8 mouse cellular contexts compared by ENCODE assay signal in the genomic region with DNA sequence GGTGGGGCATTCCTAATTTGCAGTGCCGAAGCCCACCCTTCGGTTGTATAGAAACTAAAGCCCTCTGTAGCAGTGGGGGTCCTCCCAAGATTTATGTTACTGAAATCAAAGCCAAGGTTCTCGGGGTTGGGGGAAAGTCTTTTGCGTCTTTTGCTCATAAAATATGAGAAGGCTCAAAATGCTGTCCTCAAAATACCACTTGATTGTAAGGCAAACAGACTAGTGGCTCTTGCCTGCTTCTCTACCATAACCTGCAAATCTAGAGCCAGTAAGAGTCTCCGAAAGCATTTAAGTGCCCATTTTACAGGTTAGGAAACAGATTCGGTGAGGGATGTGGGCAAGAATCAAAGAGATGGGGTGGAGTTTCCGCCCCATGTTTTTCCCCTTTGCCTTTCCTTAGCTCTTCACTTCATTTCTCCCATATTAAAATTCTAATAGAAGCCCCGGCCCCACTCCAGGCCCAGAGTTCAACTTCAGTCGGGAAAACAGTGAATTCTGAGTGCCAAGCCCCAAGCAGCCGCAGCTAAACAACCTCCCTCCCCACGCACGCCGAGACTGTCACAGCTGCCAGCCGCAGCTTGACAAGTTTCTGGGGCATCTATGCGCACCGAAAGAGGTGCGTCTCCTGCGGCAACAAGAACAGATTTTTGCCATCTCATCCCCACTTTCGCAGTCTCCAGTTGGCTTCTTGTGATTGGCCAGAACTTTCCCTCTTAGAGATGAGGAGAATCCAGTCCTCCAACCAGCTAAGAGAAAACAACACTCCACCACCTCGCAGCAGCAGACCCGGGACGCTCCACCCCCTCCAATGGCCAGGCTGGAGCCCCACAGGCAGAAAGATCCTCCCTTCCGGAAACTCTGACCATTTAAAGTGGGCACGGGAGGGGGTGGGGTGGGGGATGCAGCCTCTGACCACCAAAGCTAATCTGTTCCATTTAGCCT. TPM values are rescaled to one million over a fixed set of nuclear protein-coding genes. Genes with fewer than 3 reads are reported as not detected.
A peak's percentile ranks its signal among the peaks of the same experiment; 100 is the strongest.
DNase-seq lines count a peak whose midpoint lies in the region; ATAC-seq lines count a peak whose summit lies in the region.

No protein-coding gene starts in this region.

- peak overlapping the region; percentile 58 for H3K9ac ChIP-seq in forebrain, embryonic 15.5 days (replicated peaks)
- peak overlapping the region; percentile 49; the same call in 1 of the 2 replicates for H3K9ac ChIP-seq in liver, embryonic 13.5 days
- peak overlapping the region; percentile 69 for H3K9ac ChIP-seq in neural tube, embryonic 14.5 days (replicated peaks; ENCODE audit: low read depth, low read length)

- peak overlapping the region; percentile 46 for H3K4me3 ChIP-seq in forebrain, embryonic 15.5 days
- peak overlapping the region; percentile 46 for H3K4me3 ChIP-seq in liver, embryonic 13.5 days (replicated peaks)
- peak overlapping the region; percentile 47 for H3K4me3 ChIP-seq in neural tube, embryonic 14.5 days (ENCODE audit: low read depth, low read length)

- H3K27ac ChIP-seq in forebrain, embryonic 15.5 days (replicated peaks) = 0 out of 2 replicates have a peak overlapping the region, but pooled peaks have one; percentile 2
- peak overlapping the region; percentile 44 for H3K27ac ChIP-seq in liver, embryonic 13.5 days
- peak overlapping the region; percentile 62; the same call in 1 of the 2 replicates for H3K27ac ChIP-seq in neural tube, embryonic 14.5 days (ENCODE audit: low read depth, low read length)

- intact Hi-C loops in heart, postnatal 10 days (cut with DNase I) = loop anchor here (2.0 kb wide), 1 partner anchor 207 kb away; no protein-coding TSS in a partner anchor

- under 1% methylated on average over 24 of the region's 24 CpGs for WGBS in forebrain, embryonic 15.5 days
- WGBS in liver, embryonic 13.5 days (ENCODE audit: insufficient replicate concordance) = 2% methylated on average over 24 of the region's 24 CpGs
- 2% methylated on average over 24 of the region's 24 CpGs for WGBS in neural tube, embryonic 14.5 days

- ATAC-seq in forebrain, embryonic 15.5 days (replicated peaks) = peak; percentile 78
- ATAC-seq in liver, embryonic 13.5 days (ENCODE audit: low read depth) = peak; percentile 72
- ATAC-seq in neural tube, embryonic 14.5 days (ENCODE audit: low read depth) = peak; percentile 77

- H3K36me3 ChIP-seq in forebrain, embryonic 15.5 days = no peaks in the 10 kb centered on the region
- H3K36me3 ChIP-seq in liver, embryonic 13.5 days = no peaks in the 10 kb centered on the region
- no peaks in the 10 kb centered on the region for H3K36me3 ChIP-seq in neural tube, embryonic 14.5 days (ENCODE audit: control insufficient read depth, insufficient read depth, low read length)

- no peaks in the 10 kb centered on the region for H3K9me3 ChIP-seq in forebrain, embryonic 15.5 days
- H3K9me3 ChIP-seq in liver, embryonic 13.5 days (replicated peaks) = no peaks in the 10 kb centered on the region
- no peaks in the 10 kb centered on the region for H3K9me3 ChIP-seq in neural tube, embryonic 14.5 days (ENCODE audit: control insufficient read depth, low read length)

- no peaks in the 10 kb centered on the region for H3K27me3 ChIP-seq in forebrain, embryonic 15.5 days
- peaks cover 17% of the 10 kb centered on the region for H3K27me3 ChIP-seq in liver, embryonic 13.5 days
- H3K27me3 ChIP-seq in neural tube, embryonic 14.5 days (ENCODE audit: control insufficient read depth, insufficient read depth, low read length) = no peaks in the 10 kb centered on the region

- H3K4me1 ChIP-seq in forebrain, embryonic 15.5 days = peaks cover 20% of the 10 kb centered on the region
- 0 out of 2 replicates have a peak, but pooled peaks cover 5% of the 10 kb centered on the region for H3K4me1 ChIP-seq in liver, embryonic 13.5 days (replicated peaks)
- H3K4me1 ChIP-seq in neural tube, embryonic 14.5 days (ENCODE audit: control insufficient read depth, insufficient read depth, low read length) = peaks cover 4% of the 10 kb centered on the region

- peak; percentile 4 for DNase-seq in CD4-positive helper T cell, adult 2 months (ENCODE audit: low read depth, low spot score)
- DNase-seq in cerebellum, adult 11-12 months = peak; percentile 90
- peak; percentile 84 to 85 for DNase-seq in heart, postnatal 10 days
- peak; percentile 74 to 88 for DNase-seq in kidney, postnatal 25 days
- DNase-seq in liver, embryonic 13.5 days = peak; percentile 2
- peak; percentile 76 to 79 for DNase-seq in urinary bladder, postnatal 4 days (ENCODE audit: low spot score in 2 of 2)

- H3K4me2 ChIP-seq in forebrain, embryonic 15.5 days (replicated peaks) = peak overlapping the region; percentile 72
- H3K4me2 ChIP-seq in liver, embryonic 13.5 days = peak overlapping the region; percentile 64
- H3K4me2 ChIP-seq in neural tube, embryonic 14.5 days (ENCODE audit: low read depth, low read length) = peak overlapping the region; percentile 81

RNA-seq across cellular contexts. Expression of a gene that starts 33.7 kb away (rescaled TPM):
- 110 and 114 TPM in 2 replicates for polyA plus RNA-seq in forebrain, embryonic 15.5 days (2015; fragmentation: Nextera tagmentation; extraction: Ambion mirVana)
- under 1 TPM in 1 of 2 experiments, not detected in 1; 0.19 TPM for total RNA-seq in heart, postnatal 10 days (2021)
- 0.08 and 0.16 TPM in 2 replicates for polyA plus RNA-seq in liver, embryonic 13.5 days (2015; fragmentation: Nextera tagmentation; extraction: Ambion mirVana)
- 324 and 432 TPM in 2 replicates for polyA plus RNA-seq in neural tube, embryonic 14.5 days (2014; fragmentation: Nextera tagmentation; extraction: Ambion mirVana)

Comparison
In these comparisons a context has a peak if more than half of its experiments do, and no peak if none do; other contexts are left out.
1. Peak in every context shown above with its lines: DNase-seq, ATAC-seq, H3K4me3 ChIP-seq and H3K27ac ChIP-seq.
2. DNase-seq: peak in every context shown above with its lines; median percentile 90 in cerebellum, adult 11-12 months; 84 in heart, postnatal 10 days; 81 in kidney, postnatal 25 days; 78 in urinary bladder, postnatal 4 days; 4 in CD4-positive helper T cell, adult 2 months; 2 in liver, embryonic 13.5 days.
3. H3K27ac ChIP-seq: peak in every context shown above with its lines; median percentile 62 in neural tube, embryonic 14.5 days; 44 in liver, embryonic 13.5 days; 2 in forebrain, embryonic 15.5 days.
4. RNA of a gene that starts 33.7 kb away (polyA plus RNA-seq): 324 to 432 TPM in neural tube, embryonic 14.5 days and 110 to 114 TPM in forebrain, embryonic 15.5 days; 0.08 to 0.16 TPM in liver, embryonic 13.5 days; every median in the first group is over 10 times any median in the second.